Mouse (Mus musculus) midbrain, embryonic 12.5 days (tissue): ENCODE results near the gene Rabgap1l. TPM values are rescaled to one million over a fixed set of nuclear protein-coding genes. Genes with fewer than 3 reads are reported as not detected.
"Not testable (repeated sequence)": the region's sequence is repeated elsewhere in the genome, so short reads cannot be mapped to it uniquely, and the experiment has no call there.

Experiments
- ATAC-seq: fragments of 200-750 bp; cut with Nextera tagmentation; 2 replicates; pipeline ENCODE4 v1.8.0; 2017; ENCODE audit warnings: low read depth, moderate TSS enrichment, moderate library complexity; ENCODE audit not compliant: low FRiP score
- H3K27ac ChIP-seq: fragments of 300-500 bp; sonication (generic); replicated peaks from 2 replicates; pipeline ENCODE4 v1.5.1; 2016; ENCODE audit warnings: mild to moderate bottlenecking
- H3K27me3 ChIP-seq: fragments of 300-500 bp; sonication (generic); 2 replicates; pipeline ENCODE4 v1.6.1; 2016; ENCODE audit warnings: mild to moderate bottlenecking
- H3K36me3 ChIP-seq: fragments of 300-500 bp; sonication (generic); 2 replicates; pipeline ENCODE4 v1.6.1; 2016
- H3K4me1 ChIP-seq: fragments of 300-500 bp; sonication (generic); 2 replicates; pipeline ENCODE4 v1.6.1; 2016
- H3K4me2 ChIP-seq: fragments of 300-500 bp; sonication (generic); replicated peaks from 2 replicates; pipeline ENCODE4 v1.6.1; 2016; ENCODE audit warnings: mild to moderate bottlenecking, moderate library complexity
- H3K4me3 ChIP-seq: fragments of 300-500 bp; sonication (generic); 2 replicates; pipeline ENCODE4 v1.5.1; 2016; ENCODE audit warnings: mild to moderate bottlenecking
- H3K9ac ChIP-seq: fragments of 300-500 bp; sonication (generic); replicated peaks from 2 replicates; pipeline ENCODE4 v1.6.1; 2016; ENCODE audit warnings: mild to moderate bottlenecking, moderate library complexity
- H3K9me3 ChIP-seq: fragments of 300-500 bp; sonication (generic); 2 replicates; pipeline ENCODE4 v1.6.1; 2016; ENCODE audit warnings: mild to moderate bottlenecking
- WGBS: fragments of 180-500 bp; shearing (Covaris S2); methylation state at CpG from one replicate; pipeline ENCODE4 v1.1.7; 2016; 5-methylcytosine and 5-hydroxymethylcytosine counted together
- polyA plus RNA-seq: library from polyadenylated mRNA; unstranded; fragments of >200 nt; fragmentation: Nextera tagmentation; extraction: Ambion mirVana; gene quantifications from 2 replicates; pipeline ENCODE4 v1.2.1, GENCODE M21; 2016

Gene Rabgap1l
- polyA plus RNA-seq, 1 experiment from 2014 or later = 21.2 TPM

DNA sequence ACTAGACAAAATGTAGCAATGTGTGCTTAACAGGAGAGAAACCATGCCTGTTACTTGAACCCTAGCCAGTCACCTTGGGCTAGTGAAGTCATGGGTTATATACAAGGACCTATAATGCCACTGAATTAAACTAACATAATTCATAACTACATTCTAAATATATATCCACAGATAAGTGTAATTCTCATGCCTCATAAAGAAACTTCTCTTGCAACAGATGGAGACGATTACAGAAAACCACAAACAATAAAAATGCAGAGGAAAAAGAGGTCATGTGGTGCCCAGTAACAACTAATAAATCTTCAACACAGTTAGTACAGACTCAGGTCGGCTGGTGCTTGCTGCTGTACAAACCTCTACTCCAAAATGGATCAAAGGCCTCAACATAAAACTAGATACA, 174.8 kb downstream of the Rabgap1l start:
- H3K4me2 ChIP-seq = no peak overlapping the region
- no peaks in the 10 kb centered on the region for H3K9me3 ChIP-seq
- H3K9ac ChIP-seq = no peak overlapping the region
- H3K27me3 ChIP-seq = no peaks in the 10 kb centered on the region
- no peaks in the 10 kb centered on the region for H3K36me3 ChIP-seq
- no peak overlapping the region for H3K27ac ChIP-seq
- H3K4me3 ChIP-seq = no peak overlapping the region
- no peak for ATAC-seq
- H3K4me1 ChIP-seq = no peaks in the 10 kb centered on the region
- WGBS = 81% methylated on average over 2 of the region's 2 CpGs

DNA sequence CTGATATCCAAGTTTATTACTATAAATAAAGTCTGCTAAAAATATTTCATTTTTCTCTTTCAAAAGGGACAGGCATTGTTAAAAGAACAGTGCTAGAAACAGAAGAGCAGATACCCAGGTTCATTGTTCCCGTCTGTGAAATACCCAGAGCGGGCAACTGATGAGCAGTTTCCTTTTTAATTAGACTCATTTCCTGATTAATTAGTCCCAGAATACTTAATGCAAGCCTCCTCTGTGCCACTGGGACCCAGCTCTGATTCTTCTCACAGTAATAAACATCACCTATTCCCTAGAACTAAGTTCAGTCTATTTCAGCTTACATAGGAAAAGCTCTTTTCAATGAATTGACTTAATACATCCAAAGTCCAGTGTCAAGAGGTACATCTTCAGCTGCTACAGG, 186.6 kb downstream of the Rabgap1l start:
- no peaks in the 10 kb centered on the region for H3K4me1 ChIP-seq
- WGBS = 74% methylated on average over 2 of the region's 2 CpGs
- H3K27me3 ChIP-seq = no peaks in the 10 kb centered on the region

DNA sequence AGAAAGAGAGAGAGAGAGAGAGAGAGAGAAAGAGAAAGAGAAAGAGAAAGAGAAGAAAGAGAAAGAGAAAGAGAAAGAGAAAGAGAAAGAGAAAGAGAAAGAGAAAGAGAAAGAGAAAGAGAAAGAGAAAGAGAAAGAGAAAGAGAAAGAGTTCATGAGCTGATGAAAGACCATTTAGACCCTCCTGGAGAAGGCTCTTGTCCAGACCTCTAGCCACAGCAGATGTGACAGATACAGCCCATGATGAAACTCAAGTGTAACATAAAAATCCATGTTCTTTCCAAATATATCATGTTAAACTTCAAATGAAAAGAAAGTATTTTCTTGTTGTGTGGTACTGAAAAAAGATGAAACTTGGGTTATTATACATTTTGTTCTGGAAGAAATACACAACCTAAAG, 189.7 kb downstream of the Rabgap1l start:
- H3K9ac ChIP-seq, H3K36me3 ChIP-seq, H3K4me3 ChIP-seq, ATAC-seq, H3K27ac ChIP-seq, H3K4me1 ChIP-seq, H3K9me3 ChIP-seq, H3K27me3 ChIP-seq, H3K4me2 ChIP-seq: not testable (repeated sequence)

More for the DNA sequence above, 186.6 kb downstream of the Rabgap1l start:
- H3K4me2 ChIP-seq = no peak overlapping the region
- no peak for ATAC-seq
- H3K9ac ChIP-seq = no peak overlapping the region
- H3K27ac ChIP-seq = no peak overlapping the region
- no peaks in the 10 kb centered on the region for H3K36me3 ChIP-seq
- H3K4me3 ChIP-seq = no peak overlapping the region
- H3K9me3 ChIP-seq = no peaks in the 10 kb centered on the region

DNA sequence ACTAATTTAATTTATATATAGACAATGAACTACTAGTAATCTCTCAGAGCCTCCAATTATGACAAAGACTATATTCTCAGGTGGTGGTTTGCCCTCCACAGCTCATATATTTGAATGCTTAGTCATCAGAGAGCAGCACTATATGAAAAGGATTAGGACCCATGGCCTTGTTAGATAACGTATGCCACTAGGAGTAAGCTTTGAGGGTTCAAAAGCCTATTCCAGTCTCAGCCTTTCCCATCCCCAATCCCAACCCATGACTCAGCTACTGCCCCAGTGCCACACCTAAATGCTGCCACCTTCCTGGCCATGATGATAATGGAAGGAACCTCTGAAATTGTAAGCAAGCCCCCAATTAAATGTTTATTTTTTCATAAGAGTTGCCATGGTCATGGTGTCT, 195.6 kb downstream of the Rabgap1l start:
- H3K4me1 ChIP-seq = no peaks in the 10 kb centered on the region
- no peak overlapping the region for H3K9ac ChIP-seq
- no peak overlapping the region for H3K4me2 ChIP-seq
- no peaks in the 10 kb centered on the region for H3K9me3 ChIP-seq
- H3K36me3 ChIP-seq = no peaks in the 10 kb centered on the region
- H3K27me3 ChIP-seq = no peaks in the 10 kb centered on the region
- no peak overlapping the region for H3K27ac ChIP-seq
- 65% methylated on average over 1 of the region's 1 CpGs for WGBS
- no peak for ATAC-seq
- no peak overlapping the region for H3K4me3 ChIP-seq

DNA sequence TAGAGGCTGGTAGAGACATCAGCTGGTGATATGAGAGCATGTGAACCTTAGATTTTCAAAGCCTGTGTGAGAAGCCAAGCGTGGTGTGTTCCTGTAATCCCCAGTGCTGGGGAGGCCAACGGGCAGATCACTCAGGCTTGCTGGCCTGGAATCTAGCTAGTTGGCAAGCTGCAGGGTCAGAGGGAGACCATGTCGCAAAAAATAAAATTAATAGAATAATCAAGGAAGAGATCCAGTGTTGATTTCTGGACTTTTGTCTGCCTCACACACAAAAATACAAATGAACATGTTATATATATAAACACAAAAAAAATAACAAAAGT, 196.1 kb downstream of the Rabgap1l start:
- H3K4me1 ChIP-seq = no peaks in the 10 kb centered on the region
- H3K9ac ChIP-seq = no peak overlapping the region
- no peaks in the 10 kb centered on the region for H3K36me3 ChIP-seq
- no peaks in the 10 kb centered on the region for H3K9me3 ChIP-seq
- H3K4me3 ChIP-seq = no peak overlapping the region
- no peaks in the 10 kb centered on the region for H3K27me3 ChIP-seq
- H3K27ac ChIP-seq = no peak overlapping the region
- ATAC-seq = no peak
- WGBS = 66% methylated on average over 3 of the region's 3 CpGs
- H3K4me2 ChIP-seq = no peak overlapping the region

DNA sequence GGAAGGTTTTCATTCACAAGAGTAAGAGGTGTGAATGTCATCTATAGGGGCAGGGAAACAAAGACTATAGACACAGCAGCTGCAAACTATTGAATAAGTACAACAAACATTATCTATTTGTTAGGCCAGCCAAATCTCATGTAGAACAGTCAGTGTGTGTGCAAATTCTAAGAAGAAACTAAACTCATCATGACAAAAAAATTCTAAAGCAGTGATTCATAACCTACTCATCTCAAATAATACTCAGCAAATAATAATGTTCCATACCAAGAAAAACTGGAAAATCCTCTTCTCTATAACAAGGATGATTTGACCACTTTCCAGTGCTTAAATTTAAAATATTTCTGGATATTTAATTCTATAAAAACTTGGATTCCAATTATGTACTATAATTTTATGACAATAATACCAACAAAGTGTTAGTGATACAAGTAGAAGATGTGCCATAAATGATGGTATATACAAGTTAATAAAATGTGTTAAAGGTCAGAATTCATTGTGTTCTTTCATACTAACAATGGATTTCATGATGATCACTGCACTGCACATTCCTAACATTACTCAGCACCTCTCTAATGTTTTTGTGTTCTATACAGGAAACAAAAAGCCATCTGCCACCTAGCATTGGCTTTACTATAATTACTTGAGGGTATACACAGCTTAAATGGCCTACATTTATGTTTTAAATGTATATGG, 196.6 kb downstream of the Rabgap1l start:
- no peak for ATAC-seq
- Histone ChIP-seq H3K36me3 (no peaks in the 10 kb centered on the region), H3K27ac (no peak overlapping the region), H3K4me3 (no peak overlapping the region), H3K9ac (no peak overlapping the region), H3K9me3 (no peaks in the 10 kb centered on the region), H3K27me3 (no peaks in the 10 kb centered on the region), H3K4me2 (no peak overlapping the region), H3K4me1 (no peaks in the 10 kb centered on the region)

DNA sequence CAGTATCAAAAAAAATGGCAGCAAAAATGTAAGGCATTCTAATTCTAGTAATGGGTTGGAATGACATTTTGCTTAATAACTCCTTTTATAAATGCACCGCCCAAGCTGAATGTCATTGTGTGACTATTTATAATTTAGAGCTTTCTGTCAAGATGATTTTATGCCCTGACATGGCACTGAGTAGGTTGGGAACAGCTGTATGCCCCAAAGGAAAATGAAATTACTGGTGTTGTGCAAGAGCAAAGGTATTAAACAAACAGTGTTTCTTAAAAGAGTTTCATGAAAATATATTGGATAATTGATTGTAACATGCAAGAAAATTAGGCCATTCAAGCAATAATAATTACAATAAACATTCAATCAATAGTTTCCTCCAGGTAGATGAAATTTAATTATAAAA, 198.4 kb downstream of the Rabgap1l start:
- Histone ChIP-seq H3K9ac (no peak overlapping the region), H3K27me3 (no peaks in the 10 kb centered on the region), H3K27ac (no peak overlapping the region), H3K4me3 (no peak overlapping the region), H3K36me3 (no peaks in the 10 kb centered on the region), H3K9me3 (no peaks in the 10 kb centered on the region), H3K4me1 (no peaks in the 10 kb centered on the region), H3K4me2 (no peak overlapping the region)
- 57% methylated on average over 1 of the region's 1 CpGs for WGBS
- peak; percentile 68; the same call in 1 of the 2 replicates for ATAC-seq

DNA sequence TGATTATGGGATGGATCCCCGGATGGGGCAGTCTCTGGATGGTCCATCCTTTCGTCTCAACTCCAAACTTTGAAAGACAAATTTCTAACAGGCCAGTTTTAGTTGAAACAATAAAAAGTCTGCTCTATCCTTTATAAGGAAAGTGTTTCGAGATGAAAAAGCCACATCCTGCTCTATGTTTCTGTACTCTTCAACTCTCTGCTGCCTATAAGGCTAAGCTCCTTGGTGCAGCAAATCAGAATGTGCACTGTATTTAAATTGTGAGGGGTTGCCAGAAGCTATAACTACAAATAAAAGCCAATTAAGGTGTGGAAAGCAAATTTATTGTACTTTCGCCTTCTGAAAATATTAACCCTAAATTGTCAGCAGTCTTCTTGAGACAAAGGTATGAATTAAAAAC, 198.9 kb downstream of the Rabgap1l start:
- 80% methylated on average over 4 of the region's 4 CpGs for WGBS
- ATAC-seq = no peak
- Histone ChIP-seq H3K9ac (no peak overlapping the region), H3K27ac (no peak overlapping the region), H3K9me3 (no peaks in the 10 kb centered on the region), H3K4me1 (no peaks in the 10 kb centered on the region), H3K36me3 (no peaks in the 10 kb centered on the region), H3K27me3 (no peaks in the 10 kb centered on the region), H3K4me3 (no peak overlapping the region), H3K4me2 (no peak overlapping the region)

DNA sequence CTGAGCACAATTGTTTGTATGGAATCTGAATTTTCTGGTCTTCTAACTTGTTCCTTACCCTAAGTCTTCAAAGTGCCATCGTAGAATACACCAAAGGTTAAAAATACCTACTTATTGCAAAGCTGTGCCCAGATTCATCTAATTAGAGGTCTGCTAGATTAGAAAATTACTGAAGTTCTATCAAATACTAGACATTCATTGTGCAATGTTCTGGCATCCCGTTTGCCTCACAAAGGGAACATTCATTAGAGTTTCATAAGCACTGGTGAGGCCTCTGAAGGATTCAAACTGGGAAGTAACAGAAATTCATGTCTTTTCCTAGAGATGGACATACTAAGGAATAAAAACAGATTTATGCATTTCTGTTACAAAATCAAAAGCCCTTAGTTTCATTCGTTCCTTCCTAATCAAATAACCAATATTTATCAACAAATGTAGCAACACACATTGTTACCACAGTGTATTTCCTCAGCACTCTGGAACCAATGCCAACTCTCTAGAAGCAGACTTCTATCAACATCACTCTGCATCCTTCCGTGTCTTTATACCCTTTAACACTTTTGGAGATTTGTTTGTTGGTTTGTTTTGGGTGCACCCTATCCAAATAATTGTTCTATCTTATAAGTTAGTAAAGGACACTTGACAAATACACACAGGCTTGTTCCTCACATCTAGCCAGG, 204.0 kb downstream of the Rabgap1l start:
- Histone ChIP-seq H3K36me3 (no peaks in the 10 kb centered on the region), H3K4me3 (no peak overlapping the region), H3K27ac (no peak overlapping the region), H3K4me1 (no peaks in the 10 kb centered on the region), H3K27me3 (no peaks in the 10 kb centered on the region), H3K4me2 (no peak overlapping the region), H3K9me3 (no peaks in the 10 kb centered on the region), H3K9ac (no peak overlapping the region)
- WGBS = 71% methylated on average over 4 of the region's 4 CpGs
- no peak for ATAC-seq

DNA sequence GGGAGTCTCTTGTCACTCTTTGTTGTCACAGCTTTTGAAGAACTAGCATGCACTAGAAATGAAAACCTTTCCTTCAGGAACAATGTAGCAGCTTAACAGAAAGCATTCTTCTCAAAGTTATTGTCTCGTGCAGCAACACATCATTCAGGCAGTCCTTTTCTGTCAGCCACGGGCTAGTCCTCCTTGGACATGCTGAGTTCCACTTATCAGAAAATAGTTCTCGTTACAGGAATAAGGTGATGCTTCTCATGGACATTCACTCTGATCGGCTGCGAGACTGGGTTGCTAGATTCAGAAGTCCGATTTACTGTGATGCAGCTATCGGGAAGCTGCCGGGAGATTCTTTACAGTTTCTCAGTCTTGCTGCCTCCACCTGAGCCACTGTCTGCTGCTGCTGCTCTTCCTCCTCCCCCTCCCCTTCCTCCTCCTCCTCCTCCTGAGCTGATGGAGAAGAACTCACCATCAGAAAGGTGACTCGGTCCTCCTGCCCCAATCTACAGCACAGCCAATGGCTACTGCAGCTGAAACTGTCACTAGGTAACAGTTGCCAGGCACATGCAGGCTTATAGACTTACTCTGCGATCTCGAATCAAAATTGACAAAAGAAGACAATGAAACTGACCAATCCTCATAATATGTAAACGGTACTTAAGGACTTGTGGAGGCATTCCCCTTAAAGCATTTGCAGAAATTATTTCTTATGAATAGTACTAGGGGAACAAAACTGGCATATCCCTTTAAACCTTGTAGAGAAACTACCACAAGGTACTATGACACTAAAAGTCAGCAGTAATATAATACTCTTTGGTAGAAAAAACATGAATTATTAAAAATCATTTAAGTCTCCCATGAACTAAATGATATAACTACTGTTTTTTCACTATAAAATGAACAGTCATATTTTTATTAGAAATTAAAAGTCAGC, 213.4 kb downstream of the Rabgap1l start:
- WGBS = 52% methylated on average over 12 of the region's 12 CpGs
- 0 out of 2 replicates have a peak, but pooled peaks cover 3% of the 10 kb centered on the region for H3K27me3 ChIP-seq
- H3K4me2 ChIP-seq = peak overlapping the region; percentile 33; the same call in 1 of the 2 replicates
- ATAC-seq = no peak
- H3K9ac ChIP-seq = no peak overlapping the region
- H3K27ac ChIP-seq = no peak overlapping the region
- H3K4me3 ChIP-seq = no peak overlapping the region
- H3K4me1 ChIP-seq = no peaks in the 10 kb centered on the region; the same call in 1 of the 2 replicates
- H3K36me3 ChIP-seq = no peaks in the 10 kb centered on the region
- no peaks in the 10 kb centered on the region for H3K9me3 ChIP-seq

DNA sequence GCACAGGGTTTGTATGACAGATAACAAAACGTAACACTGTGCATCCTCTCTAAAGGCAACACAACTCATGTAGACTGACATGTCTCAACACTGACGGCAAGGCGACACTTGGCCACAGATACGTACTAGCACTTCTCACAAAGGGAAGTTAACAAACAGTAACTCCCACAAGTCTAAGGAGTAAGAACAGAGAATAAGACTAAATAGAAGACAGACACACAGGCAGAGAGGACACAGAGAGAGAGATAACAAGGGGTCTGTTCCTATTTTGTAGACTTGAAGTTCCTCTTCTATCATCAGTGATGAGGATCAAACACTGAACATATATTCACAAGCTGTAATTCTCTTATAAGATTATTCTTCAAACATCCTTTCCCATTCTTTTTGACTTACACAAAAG, 216.9 kb downstream of the Rabgap1l start:
- H3K36me3 ChIP-seq = no peaks in the 10 kb centered on the region
- no peaks in the 10 kb centered on the region for H3K9me3 ChIP-seq
- no peak overlapping the region for H3K4me3 ChIP-seq
- WGBS = 89% methylated on average over 4 of the region's 4 CpGs
- 0 out of 2 replicates have a peak, but pooled peaks cover 3% of the 10 kb centered on the region for H3K27me3 ChIP-seq
- no peaks in the 10 kb centered on the region; the same call in 1 of the 2 replicates for H3K4me1 ChIP-seq
- H3K9ac ChIP-seq = no peak overlapping the region
- H3K27ac ChIP-seq = no peak overlapping the region
- no peak overlapping the region for H3K4me2 ChIP-seq
- ATAC-seq = no peak

DNA sequence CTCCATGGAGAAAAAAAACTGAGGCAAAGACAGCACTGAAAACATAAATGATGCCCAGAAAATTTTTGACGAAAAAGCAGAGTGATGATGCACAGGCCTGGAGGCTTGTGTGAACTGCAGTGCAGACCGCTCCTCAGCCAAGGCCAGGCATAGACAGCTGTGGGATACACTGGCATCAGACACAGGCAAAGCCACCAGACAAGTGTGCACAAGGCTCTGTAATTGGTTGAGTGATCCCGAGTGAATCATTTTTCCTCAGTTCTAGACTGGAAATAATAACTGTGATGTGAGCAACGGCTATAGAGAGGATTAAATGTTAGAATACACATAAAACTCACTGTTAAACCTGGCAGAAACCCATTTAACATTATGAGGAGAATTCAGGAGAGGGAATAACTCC, 219.0 kb downstream of the Rabgap1l start:
- Histone ChIP-seq H3K4me3 (no peak overlapping the region), H3K4me1 (no peaks in the 10 kb centered on the region), H3K36me3 (no peaks in the 10 kb centered on the region), H3K9ac (no peak overlapping the region), H3K9me3 (no peaks in the 10 kb centered on the region), H3K27me3 (0 out of 2 replicates have a peak, but pooled peaks cover 3% of the 10 kb centered on the region), H3K27ac (no peak overlapping the region), H3K4me2 (no peak overlapping the region)
- ATAC-seq = no peak
- WGBS = 81% methylated on average over 4 of the region's 4 CpGs
